ENCODE assay signal across 11 mouse cellular contexts in genomic region chr13:92427351-92427855, GRCm38 (mm10). TPM values are rescaled to one million over a fixed set of nuclear protein-coding genes. Genes with fewer than 3 reads are reported as not detected.
DNase-seq lines count a peak whose midpoint lies in the region; ATAC-seq and TF ChIP-seq lines count a peak whose summit lies in the region.
"Had no signal": no experiment of that assay in that cellular context is flagged by ENCODE, and none has a peak within 500 bp of the region (broad histone marks: within the 10 kb centered on the region; RNA-seq: fewer than 3 reads in every experiment).

No protein-coding gene starts in this region.

- peak; percentile 12 for DNase-seq in kidney, adult 2 months
- peak; percentile 7 for DNase-seq in brain, embryonic 14.5 days (ENCODE audit: low read depth)
- no peak for DNase-seq in embryonic facial prominence, embryonic 10.5 days (ENCODE audit: low spot score)
- no peak for DNase-seq in embryo, embryonic 9.5 days (ENCODE audit: extremely low spot score)
- no peak for DNase-seq in left cerebral cortex, adult 18-20 months (ENCODE audit: low spot score in 2 of 2)
- no peak for DNase-seq in adrenal gland, postnatal 4 days (ENCODE audit: low spot score in 2 of 2)

- no peak for TF ChIP-seq POLR2A in kidney, adult 2 months (IDR thresholded peaks at IDR 0.05; ENCODE audit: low read depth, low read length)
- TF ChIP-seq POLR2A in brain, embryonic 14.5 days (IDR thresholded peaks at IDR 0.05; ENCODE audit: borderline replicate concordance, extremely low read depth, insufficient read depth, insufficient read length, poor library complexity, severe bottlenecking), result no peak

- no peak for ATAC-seq in kidney, embryonic 14.5 days (ENCODE audit: low FRiP score, low TSS enrichment)
- no peak for ATAC-seq in limb, embryonic 15.5 days (ENCODE audit: insufficient number of reproducible peaks, low FRiP score, low TSS enrichment, low read depth)
- ATAC-seq: liver, postnatal 0 days had no signal

- no peaks in the 10 kb centered on the region for H3K4me1 ChIP-seq in kidney, adult 2 months (ENCODE audit: control insufficient read depth, insufficient read depth, low read length)
- H3K4me1 ChIP-seq in kidney, embryonic 14.5 days (ENCODE audit: control insufficient read depth, insufficient read depth, low read length), result peaks cover 12% of the 10 kb centered on the region; the same call in 1 of the 2 replicates
- H3K4me1 ChIP-seq in embryonic facial prominence, embryonic 10.5 days, result peaks cover 17% of the 10 kb centered on the region
- peaks cover 17% of the 10 kb centered on the region for H3K4me1 ChIP-seq in limb, embryonic 15.5 days

- H3K4me3 ChIP-seq in kidney, adult 2 months (ENCODE audit: insufficient read depth, low read depth, low read length), result no peak overlapping the region
- no peak overlapping the region for H3K4me3 ChIP-seq in kidney, embryonic 14.5 days (ENCODE audit: low read length)
- H3K4me3 ChIP-seq in embryonic facial prominence, embryonic 10.5 days, result peak overlapping the region; percentile 75; the same call in 1 of the 2 replicates
- 0 out of 2 replicates have a peak overlapping the region, but pooled peaks have one; percentile 53 for H3K4me3 ChIP-seq in limb, embryonic 15.5 days

- H3K9me3 ChIP-seq in kidney, embryonic 14.5 days (ENCODE audit: control insufficient read depth, low read length), result no peaks in the 10 kb centered on the region
- H3K9me3 ChIP-seq in embryonic facial prominence, embryonic 10.5 days, result no peaks in the 10 kb centered on the region
- H3K9me3 ChIP-seq in limb, embryonic 15.5 days, result no peaks in the 10 kb centered on the region

- no peak overlapping the region for H3K27ac ChIP-seq in kidney, adult 2 months (ENCODE audit: insufficient read depth, low read depth, low read length)
- no peak overlapping the region for H3K27ac ChIP-seq in kidney, embryonic 14.5 days (ENCODE audit: low read depth, low read length)
- H3K27ac ChIP-seq in embryonic facial prominence, embryonic 10.5 days (replicated peaks), result no peak overlapping the region
- H3K27ac ChIP-seq in limb, embryonic 15.5 days, result no peak overlapping the region

- H3K9ac ChIP-seq in kidney, embryonic 14.5 days (ENCODE audit: low read depth, low read length), result no peak overlapping the region
- H3K9ac ChIP-seq in limb, embryonic 15.5 days, result no peak overlapping the region
- H3K9ac ChIP-seq: liver, postnatal 0 days had no signal

- no peak for TF ChIP-seq CTCF in kidney, adult 2 months (conservative IDR thresholded peaks at IDR 0.05; ENCODE audit: insufficient read depth, insufficient read length, low read depth, low read length)
- no peak for TF ChIP-seq CTCF in brain, embryonic 14.5 days (IDR thresholded peaks at IDR 0.05; ENCODE audit: borderline replicate concordance, extremely low read depth, insufficient read depth, insufficient read length)

- 36% methylated on average over 4 of the region's 4 CpGs for WGBS in kidney, adult 2 months
- 43% methylated on average over 4 of the region's 4 CpGs for WGBS in kidney, embryonic 14.5 days
- WGBS in embryonic facial prominence, embryonic 10.5 days, result 43% methylated on average over 4 of the region's 4 CpGs
- WGBS in limb, embryonic 15.5 days, result 49% methylated on average over 4 of the region's 4 CpGs

- 0 out of 2 replicates have a peak, but pooled peaks cover 2% of the 10 kb centered on the region for H3K27me3 ChIP-seq in kidney, adult 2 months (replicated peaks; ENCODE audit: control insufficient read depth, insufficient read depth, low read length)
- peaks cover 39% of the 10 kb centered on the region for H3K27me3 ChIP-seq in kidney, embryonic 14.5 days (ENCODE audit: control insufficient read depth, insufficient read depth, low read length)
- H3K27me3 ChIP-seq in embryonic facial prominence, embryonic 10.5 days (replicated peaks; ENCODE audit: low read depth, poor library complexity, severe bottlenecking), result peaks cover 76% of the 10 kb centered on the region
- H3K27me3 ChIP-seq in limb, embryonic 15.5 days, result peaks cover 68% of the 10 kb centered on the region

- no peak overlapping the region for H3K4me2 ChIP-seq in kidney, embryonic 14.5 days (replicated peaks; ENCODE audit: low read depth, low read length)
- no peak overlapping the region; the same call in 1 of the 2 replicates for H3K4me2 ChIP-seq in limb, embryonic 15.5 days

- H3K36me3 ChIP-seq in kidney, adult 2 months (ENCODE audit: control insufficient read depth, insufficient read depth, low read length), result no peaks in the 10 kb centered on the region
- no peaks in the 10 kb centered on the region for H3K36me3 ChIP-seq in kidney, embryonic 14.5 days (ENCODE audit: control insufficient read depth, insufficient read depth, low read length)
- no peaks in the 10 kb centered on the region for H3K36me3 ChIP-seq in embryonic facial prominence, embryonic 10.5 days (replicated peaks)
- no peaks in the 10 kb centered on the region for H3K36me3 ChIP-seq in limb, embryonic 15.5 days
- H3K36me3 ChIP-seq: G1E had no signal

RNA-seq across cellular contexts. Expression of gene Ankrd34b, which starts 1.7 kb away (rescaled TPM):
- polyA plus RNA-seq in kidney, adult 2 months (2012; rRNA removed), result 0.23 and 0.37 TPM in 2 replicates
- 0.06 and 0.07 TPM in 2 replicates for polyA plus RNA-seq in kidney, embryonic 14.5 days (2014; fragmentation: Nextera tagmentation; extraction: Ambion mirVana)
- 1.4 and 2.9 TPM in 2 replicates for polyA plus RNA-seq in brain, embryonic 14.5 days (2012; rRNA removed)
- 0.06 TPM in 1 of 2 replicates, not detected in the other for polyA plus RNA-seq in embryonic facial prominence, embryonic 10.5 days (2016; fragmentation: Nextera tagmentation; extraction: Ambion mirVana)
- 0.05 and 0.12 TPM in 2 replicates for polyA plus RNA-seq in limb, embryonic 15.5 days (2015; fragmentation: Nextera tagmentation; extraction: Ambion mirVana)
- 10 to 100 TPM; 21.6 to 24.0 TPM for total RNA-seq in left cerebral cortex, adult 18-20 months (2021)
- under 1 TPM; 0.37 to 0.62 TPM for total RNA-seq in adrenal gland, postnatal 4 days (2021)
- total RNA-seq: granulocyte monocyte progenitor cell, adult 5-6 weeks had no signal
- polyA plus RNA-seq: G1E; liver, postnatal 0 days had no signal

RNA-seq across cellular contexts. Expression of gene Fam151b, which starts 56.4 kb away (rescaled TPM):
- 4.6 and 5.1 TPM in 2 replicates for polyA plus RNA-seq in kidney, adult 2 months (2012; rRNA removed)
- polyA plus RNA-seq in kidney, embryonic 14.5 days (2014; fragmentation: Nextera tagmentation; extraction: Ambion mirVana), result 0.18 TPM in 1 of 2 replicates, not detected in the other
- 4.1 and 6.4 TPM in 2 replicates for polyA plus RNA-seq in brain, embryonic 14.5 days (2012; rRNA removed)
- 0.12 TPM in 1 of 2 replicates, not detected in the other for polyA plus RNA-seq in embryonic facial prominence, embryonic 10.5 days (2016; fragmentation: Nextera tagmentation; extraction: Ambion mirVana)
- 0.37 TPM in 1 of 2 replicates, not detected in the other for polyA plus RNA-seq in limb, embryonic 15.5 days (2015; fragmentation: Nextera tagmentation; extraction: Ambion mirVana)
- 10 to 100 TPM; 10.6 to 11.8 TPM for total RNA-seq in left cerebral cortex, adult 18-20 months (2021)
- total RNA-seq in adrenal gland, postnatal 4 days (2021), result 1 to 10 TPM; 5.8 to 7.7 TPM
- polyA plus RNA-seq: G1E had no signal

Comparison
In these comparisons a context has a peak if more than half of its experiments do, and no peak if none do; other contexts are left out.
1. DNase-seq: peak in kidney, adult 2 months (single experiment) and brain, embryonic 14.5 days (single experiment); none in embryonic facial prominence, embryonic 10.5 days (single experiment), embryo, embryonic 9.5 days (single experiment), left cerebral cortex, adult 18-20 months (0 of 2) and adrenal gland, postnatal 4 days (0 of 2).
2. H3K4me3 ChIP-seq: peak in embryonic facial prominence, embryonic 10.5 days (single experiment) and limb, embryonic 15.5 days (single experiment); none in kidney, adult 2 months (single experiment) and kidney, embryonic 14.5 days (single experiment).